8 mouse cellular contexts compared by ENCODE assay signal in genomic region chr8:120595963-120596362, GRCm38 (mm10). TPM values are rescaled to one million over a fixed set of nuclear protein-coding genes. Genes with fewer than 3 reads are reported as not detected.
DNase-seq lines count a peak whose midpoint lies in the region; ATAC-seq and TF ChIP-seq lines count a peak whose summit lies in the region.

No protein-coding gene starts in this region.

- no peaks in the 10 kb centered on the region for H3K4me1 ChIP-seq in embryonic facial prominence, embryonic 11.5 days (ENCODE audit: control insufficient read depth, insufficient read depth, low read length)
- peaks cover 7% of the 10 kb centered on the region; the same call in 1 of the 2 replicates for H3K4me1 ChIP-seq in limb, embryonic 11.5 days (ENCODE audit: control insufficient read depth, insufficient read depth, low read length)

- H3K27me3 ChIP-seq in embryonic facial prominence, embryonic 11.5 days (ENCODE audit: control insufficient read depth, insufficient read depth, low read length), result no peaks in the 10 kb centered on the region
- H3K27me3 ChIP-seq in limb, embryonic 11.5 days (ENCODE audit: control insufficient read depth, insufficient read depth, low read length), result no peaks in the 10 kb centered on the region

- TF ChIP-seq CTCF in left cerebral cortex, adult 2 months (IDR thresholded peaks at IDR 0.05), result peak; percentile 95

- H3K27ac ChIP-seq in left cerebral cortex, adult 2 months, result no peak overlapping the region
- H3K27ac ChIP-seq in embryonic facial prominence, embryonic 11.5 days (replicated peaks; ENCODE audit: low read depth, low read length), result no peak overlapping the region
- H3K27ac ChIP-seq in limb, embryonic 11.5 days (replicated peaks; ENCODE audit: low read depth, low read length), result no peak overlapping the region

- no peak overlapping the region for H3K9ac ChIP-seq in embryonic facial prominence, embryonic 11.5 days (replicated peaks; ENCODE audit: low read length)
- no peak overlapping the region for H3K9ac ChIP-seq in limb, embryonic 11.5 days (ENCODE audit: low read length)

- H3K4me3 ChIP-seq in left cerebral cortex, adult 2 months, result no peak overlapping the region
- H3K4me3 ChIP-seq in embryonic facial prominence, embryonic 11.5 days (ENCODE audit: low read depth, low read length), result no peak overlapping the region
- H3K4me3 ChIP-seq in limb, embryonic 11.5 days (ENCODE audit: low read depth, low read length), result no peak overlapping the region

- no peaks in the 10 kb centered on the region for H3K36me3 ChIP-seq in embryonic facial prominence, embryonic 11.5 days (replicated peaks; ENCODE audit: control insufficient read depth, insufficient read depth, low read depth, low read length)
- H3K36me3 ChIP-seq in limb, embryonic 11.5 days (ENCODE audit: control insufficient read depth, insufficient read depth, low read length), result no peaks in the 10 kb centered on the region

- intact Hi-C loops in left cerebral cortex, adult 2 months (cut with DNase I), result loop anchor here (5.0 kb wide), 1 partner anchor 294 kb away; no protein-coding TSS in a partner anchor
- intact Hi-C loops in left cerebral cortex, postnatal 36 days (cut with DNase I), result loop anchor here (5.0 kb wide), 2 partner anchors 34 to 309 kb away; no protein-coding TSS in a partner anchor

- DNase-seq in adrenal gland, adult 18-20 months (ENCODE audit: low spot score in 2 of 2), result peak; percentile 56 to 57
- DNase-seq in adrenal gland, adult 8-10 months, result no peak
- peak; percentile 44 to 56 for DNase-seq in left cerebral cortex, adult 2 months (ENCODE audit: extremely low spot score in 1 of 2, low spot score in 2 of 2)
- DNase-seq in left cerebral cortex, postnatal 36 days (ENCODE audit: low spot score in 2 of 2), result no peak
- DNase-seq in adipocyte (ENCODE audit: low spot score), result peak; percentile 70
- peak; percentile 82 for DNase-seq in embryonic facial prominence, embryonic 11.5 days (ENCODE audit: low spot score)
- DNase-seq in limb, embryonic 11.5 days (ENCODE audit: low spot score), result peak; percentile 85
- DNase-seq in retina, embryonic 14.5 days (ENCODE audit: low spot score), result peak; percentile 88

- no peak overlapping the region for H3K4me2 ChIP-seq in embryonic facial prominence, embryonic 11.5 days (ENCODE audit: low read depth, low read length)
- no peak overlapping the region for H3K4me2 ChIP-seq in limb, embryonic 11.5 days (ENCODE audit: low read depth, severe bottlenecking)

- no peaks in the 10 kb centered on the region for H3K9me3 ChIP-seq in embryonic facial prominence, embryonic 11.5 days (replicated peaks; ENCODE audit: control insufficient read depth, low read length)
- no peaks in the 10 kb centered on the region for H3K9me3 ChIP-seq in limb, embryonic 11.5 days (ENCODE audit: control insufficient read depth, low read length)

- no peak for ATAC-seq in embryonic facial prominence, embryonic 11.5 days (replicated peaks; ENCODE audit: insufficient number of reproducible peaks, low FRiP score, low TSS enrichment, low read depth)
- no peak for ATAC-seq in limb, embryonic 11.5 days (ENCODE audit: insufficient number of reproducible peaks, low FRiP score, low TSS enrichment, low read depth)

- WGBS in embryonic facial prominence, embryonic 11.5 days, result 10% methylated on average over 5 of the region's 5 CpGs
- 8% methylated on average over 5 of the region's 5 CpGs for WGBS in limb, embryonic 11.5 days

RNA-seq across cellular contexts. Expression of gene Gins2, which starts 6.9 kb away (rescaled TPM):
- total RNA-seq in adrenal gland, adult 18-20 months (2021), result 1 to 10 TPM; 4.6 to 5.0 TPM
- total RNA-seq in adrenal gland, adult 8-10 months (2022), result 1 to 10 TPM; 5.2 to 10.0 (median 6.5) TPM
- 1 to 10 TPM; 1.0 to 2.9 TPM for total RNA-seq in left cerebral cortex, adult 2 months (2021)
- total RNA-seq in left cerebral cortex, postnatal 36 days (2021), result 1 to 10 TPM in 1 of 2 experiments, under 1 TPM in 1; 0.74 to 1.8 TPM
- 127 and 132 TPM in 2 replicates for polyA plus RNA-seq in embryonic facial prominence, embryonic 11.5 days (2014; fragmentation: Nextera tagmentation; extraction: Ambion mirVana)
- polyA plus RNA-seq in limb, embryonic 11.5 days (2014; fragmentation: Nextera tagmentation; extraction: Ambion mirVana), result 130 and 132 TPM in 2 replicates

RNA-seq across cellular contexts. Expression of gene 1190005I06Rik, which starts 51.5 kb away (rescaled TPM):
- 10 to 100 TPM; 12.3 to 21.3 TPM for total RNA-seq in adrenal gland, adult 18-20 months (2021)
- total RNA-seq in adrenal gland, adult 8-10 months (2022), result 10 to 100 TPM in 1 of 4 experiments, 1 to 10 TPM in 3; 5.6 to 10.8 (median 7.9) TPM
- 10 to 100 TPM; 11.3 to 11.5 TPM for total RNA-seq in left cerebral cortex, adult 2 months (2021)
- 10 to 100 TPM in 1 of 2 experiments, 1 to 10 TPM in 1; 9.4 to 13.4 TPM for total RNA-seq in left cerebral cortex, postnatal 36 days (2021)
- 3.4 and 5.9 TPM in 2 replicates for polyA plus RNA-seq in embryonic facial prominence, embryonic 11.5 days (2014; fragmentation: Nextera tagmentation; extraction: Ambion mirVana)
- 4.7 and 6.2 TPM in 2 replicates for polyA plus RNA-seq in limb, embryonic 11.5 days (2014; fragmentation: Nextera tagmentation; extraction: Ambion mirVana)

Comparison
In these comparisons a context has a peak if more than half of its experiments do, and no peak if none do; other contexts are left out.
1. DNase-seq: peak in adrenal gland, adult 18-20 months (2 of 2), left cerebral cortex, adult 2 months (2 of 2), adipocyte (single experiment), embryonic facial prominence, embryonic 11.5 days (single experiment), limb, embryonic 11.5 days (single experiment) and retina, embryonic 14.5 days (single experiment); none in adrenal gland, adult 8-10 months (single experiment) and left cerebral cortex, postnatal 36 days (0 of 2).